ENCODE assay signal across 20 mouse cellular contexts in the genomic region with DNA sequence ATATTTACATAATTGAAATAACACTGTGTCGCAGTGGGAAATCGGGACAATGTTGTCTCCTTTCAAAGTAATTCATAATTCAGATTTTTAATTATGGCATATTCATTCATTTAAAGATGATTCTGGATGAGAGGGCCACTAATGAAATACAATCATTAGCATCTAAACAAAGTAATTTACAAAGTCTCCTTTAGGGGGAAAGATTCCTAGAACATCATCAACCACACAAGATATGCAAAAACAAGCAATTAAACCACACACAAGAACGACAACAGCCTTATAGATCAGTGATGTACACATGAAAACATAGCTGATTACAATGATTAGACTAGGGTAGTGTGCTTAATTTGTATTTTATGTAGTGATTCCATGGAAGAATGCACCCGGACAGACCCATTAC.
"Had no signal": no experiment of that assay in that cellular context is flagged by ENCODE, and none has a peak within 500 bp of the region (broad histone marks: within the 10 kb centered on the region; RNA-seq: fewer than 3 reads in every experiment).

No protein-coding gene starts in this region.

- H3K9ac ChIP-seq: liver, postnatal 0 days; lung, embryonic 15.5 days; midbrain, embryonic 12.5 days; neural tube, embryonic 13.5 days; neural tube, embryonic 15.5 days had no signal

- H3K27ac ChIP-seq: lung, embryonic 15.5 days; midbrain, embryonic 10.5 days; midbrain, embryonic 12.5 days; neural tube, embryonic 15.5 days had no signal

- H3K36me3 ChIP-seq: lung, embryonic 15.5 days; midbrain, embryonic 10.5 days; midbrain, embryonic 12.5 days; neural tube, embryonic 13.5 days; neural tube, embryonic 15.5 days had no signal

- H3K9me3 ChIP-seq: lung, embryonic 15.5 days; midbrain, embryonic 10.5 days; midbrain, embryonic 12.5 days; neural tube, embryonic 13.5 days; neural tube, embryonic 15.5 days had no signal

- DNase-seq: liver, postnatal 0 days; lung, adult 2 months; lung, postnatal 14 days; lung, postnatal 36 days; midbrain, embryonic 14.5 days; right cerebral cortex, adult 18-20 months; right cerebral cortex, postnatal 25 days; right cerebral cortex, postnatal 4 days; spleen, adult 18-20 months; thymus, adult 18-20 months; thymus, postnatal 14 days; thymus, postnatal 36 days had no signal

- ATAC-seq: liver, postnatal 0 days; lung, postnatal 0 days; midbrain, embryonic 16.5 days had no signal

- H3K27me3 ChIP-seq: lung, embryonic 15.5 days; midbrain, embryonic 12.5 days; neural tube, embryonic 13.5 days; neural tube, embryonic 15.5 days had no signal

- H3K4me2 ChIP-seq: lung, embryonic 15.5 days; midbrain, embryonic 12.5 days; neural tube, embryonic 13.5 days; neural tube, embryonic 15.5 days had no signal

- H3K4me1 ChIP-seq: lung, embryonic 15.5 days; midbrain, embryonic 10.5 days; midbrain, embryonic 12.5 days; neural tube, embryonic 13.5 days had no signal

- H3K4me3 ChIP-seq: lung, embryonic 15.5 days; midbrain, embryonic 10.5 days; midbrain, embryonic 12.5 days; myocyte; neural tube, embryonic 13.5 days; neural tube, embryonic 15.5 days had no signal
